Mouse (Mus musculus) frontal cortex, postnatal 10 days (tissue): ENCODE measurements around the gene Gm21974.
A peak's percentile ranks its signal among the peaks of the same experiment; 100 is the strongest.

Source experiments
- DNase-seq, 2 experiments: peaks; one replicate each; pipeline ENCODE4 v3.0.0; 2022; ENCODE audit warnings: low spot score in 2 of 2, mixed read lengths in 1 of 2

Gm21974 gene

GRCm38 (mm10) chr7:127876467-127877348, 18.5 kb downstream of the Gm21974 start, which contains the start of gene Zfp668:
TSS of gene Zfp668 (minus strand) at chr7:127876828.
- DNase-seq = peak; percentile 84 to 88

DNA sequence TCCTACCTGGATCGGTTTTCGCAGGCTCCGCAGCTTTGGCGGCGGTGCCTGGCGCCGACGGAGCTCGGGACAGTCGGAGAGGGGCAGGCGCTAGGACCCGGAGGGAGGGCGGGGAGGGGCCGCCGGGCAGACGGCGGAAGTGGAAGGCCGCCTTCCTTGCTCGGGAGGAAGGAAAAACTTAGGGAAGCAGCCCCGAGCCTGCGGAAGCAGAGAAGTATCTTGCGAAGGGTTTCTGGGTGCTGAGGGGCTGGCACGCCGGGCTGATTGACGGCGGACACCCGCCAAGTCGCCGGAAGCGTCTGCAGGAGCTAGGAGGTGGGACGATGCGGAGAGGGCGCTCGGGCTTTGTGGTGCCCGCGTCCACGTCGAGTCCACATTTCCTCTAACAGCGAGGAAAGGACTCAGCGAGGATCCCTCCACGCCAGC, 19.2 kb downstream of the Gm21974 start, which contains the start of gene Zfp646:
Gene Zfp646, plus strand, starts transcription at position 181 of the 426 bp plus-strand sequence.
- peak in 1 of 2 experiments; percentile 55 for DNase-seq

- DNase-seq = peak; percentile 93 to 94
Observed at GRCm38 (mm10) chr7:127875627-127876001, 19.6 kb downstream of the Gm21974 start.

GRCm38 (mm10) chr7:127874812-127875626, 20.2 kb downstream of the Gm21974 start:
- DNase-seq = no peak

GRCm38 (mm10) chr7:127870136-127870821, 25.0 kb downstream of the Gm21974 start:
- no peak for DNase-seq

- no peak for DNase-seq
Observed at GRCm38 (mm10) chr7:127869149-127869810, 26.0 kb downstream of the Gm21974 start.

DNA sequence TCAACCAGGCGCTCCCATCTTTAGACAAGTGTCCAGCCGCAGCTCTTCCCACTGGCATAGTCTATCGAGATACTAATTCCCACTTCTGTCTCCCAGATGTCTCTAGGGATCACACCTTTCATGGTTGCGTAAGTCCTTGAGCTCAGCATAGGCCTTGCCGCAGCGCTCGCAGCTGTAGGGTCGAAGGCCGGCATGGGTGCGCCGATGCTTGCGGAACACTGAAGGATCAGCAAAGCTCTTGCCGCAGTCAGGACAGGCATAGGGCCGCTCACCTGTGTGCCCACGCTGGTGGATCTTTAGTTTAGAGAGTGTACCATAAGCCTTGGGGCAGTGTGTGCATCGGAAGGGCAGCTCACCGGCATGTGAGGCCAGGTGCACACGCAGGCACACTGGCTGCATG, 27.6 kb downstream of the Gm21974 start:
- no peak for DNase-seq

- no peak for DNase-seq
Observed at GRCm38 (mm10) chr7:127866434-127866833, 28.8 kb downstream of the Gm21974 start.

DNA sequence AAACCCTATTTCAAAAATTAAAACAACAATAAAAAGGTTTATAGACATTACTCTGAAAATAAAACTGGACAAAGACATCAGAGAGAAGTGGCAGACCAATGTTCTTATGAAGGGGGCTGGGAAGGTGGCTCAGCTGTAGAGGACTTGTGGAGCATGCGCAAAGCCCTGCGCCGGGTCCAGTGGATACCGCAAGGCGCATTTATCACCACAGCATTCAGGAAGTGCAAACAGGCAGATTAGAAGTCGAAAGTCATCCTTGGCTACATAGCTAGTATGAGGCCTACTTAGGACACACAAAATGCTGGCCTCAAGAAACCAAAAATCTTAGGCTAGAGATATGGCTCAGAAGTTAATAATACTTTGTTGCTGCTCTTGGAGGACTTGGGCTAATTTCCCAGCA, 37.0 kb downstream of the Gm21974 start:
- DNase-seq = no peak

GRCm38 (mm10) chr7:127850906-127851305, 44.3 kb downstream of the Gm21974 start:
- no peak for DNase-seq

GRCm38 (mm10) chr7:127849973-127850875, 45.0 kb downstream of the Gm21974 start:
- no peak for DNase-seq

DNA sequence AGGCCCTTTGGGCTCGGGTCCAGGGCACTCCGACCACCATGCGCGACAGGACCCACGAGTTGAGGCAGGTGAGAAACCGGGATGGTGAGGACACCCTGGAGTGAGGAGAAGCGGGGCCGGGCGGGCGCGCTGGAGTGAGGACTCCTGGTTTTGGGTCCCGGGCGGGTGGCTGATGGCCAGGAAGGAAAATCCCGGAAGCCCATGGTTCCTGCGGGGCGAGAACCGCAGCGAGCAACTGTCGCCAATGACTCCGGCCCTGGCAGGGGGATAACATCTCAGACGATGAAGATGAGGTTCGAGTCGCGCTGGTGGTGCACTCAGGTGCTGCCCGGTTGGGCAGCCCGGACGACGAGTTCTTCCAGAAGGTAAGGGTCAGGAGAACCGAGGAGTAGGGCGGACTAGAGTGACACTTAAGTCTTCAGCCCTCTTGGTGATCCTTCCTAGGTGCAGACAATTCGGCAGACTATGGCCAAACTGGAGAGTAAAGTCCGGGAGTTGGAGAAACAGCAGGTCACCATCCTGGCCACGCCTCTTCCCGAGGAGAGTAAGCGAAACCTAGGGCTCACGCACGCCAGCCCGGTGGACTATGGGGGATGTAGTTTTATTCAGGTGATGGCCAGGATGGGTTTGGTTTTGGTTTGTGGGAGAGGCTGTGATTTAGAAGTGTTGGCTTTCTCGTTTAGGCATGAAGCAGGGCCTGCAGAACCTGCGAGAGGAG, 53.1 kb downstream of the Gm21974 start:
- peak; percentile 63 to 76 for DNase-seq

- peak; percentile 96 to 98 for DNase-seq
Observed at GRCm38 (mm10) chr7:127841340-127842000, 53.8 kb downstream of the Gm21974 start.

DNA sequence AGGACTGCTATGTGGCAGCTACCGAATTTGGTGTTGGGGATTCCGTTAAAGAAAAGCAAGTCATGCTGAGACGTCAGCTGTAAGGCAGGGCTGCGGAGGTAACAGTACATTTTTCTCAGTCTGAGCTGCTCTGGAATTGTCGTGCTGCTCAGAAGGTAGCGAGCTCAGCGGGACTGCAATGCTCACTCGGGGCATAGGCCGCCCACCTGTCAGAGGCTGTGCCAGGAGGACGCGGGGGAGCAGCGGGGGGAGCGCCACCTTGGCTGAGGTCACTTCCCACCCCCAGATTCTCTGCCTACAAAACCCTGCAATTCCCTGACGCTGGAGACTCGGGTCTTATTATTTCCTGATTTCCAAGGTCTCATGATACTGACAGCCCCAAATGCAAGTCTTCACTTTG, 54.4 kb downstream of the Gm21974 start:
- DNase-seq = peak; percentile 66 to 78

DNA sequence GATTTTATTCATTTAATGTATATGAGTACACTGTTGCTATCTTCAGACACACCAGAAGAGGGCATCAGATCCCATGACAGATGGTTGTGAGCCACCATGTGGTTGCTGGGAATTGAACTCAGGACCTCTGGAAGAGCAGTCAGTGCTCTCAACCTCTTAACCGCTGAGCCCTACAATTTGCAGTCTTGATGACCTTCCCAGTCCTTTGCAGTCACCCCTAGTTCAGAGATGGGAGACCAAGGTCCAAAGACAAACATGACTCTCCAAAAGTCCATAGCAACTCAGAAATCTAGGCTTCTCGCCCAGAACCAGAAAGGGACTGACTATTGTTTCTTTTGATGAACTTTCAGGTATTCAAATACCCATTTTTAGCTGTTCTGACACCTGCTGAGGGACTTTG, 55.2 kb downstream of the Gm21974 start:
- peak in 1 of 2 experiments; percentile 4 for DNase-seq

GRCm38 (mm10) chr7:127837878-127838277, 57.4 kb downstream of the Gm21974 start:
- DNase-seq = peak in 1 of 2 experiments; percentile 4

- no peak for DNase-seq
Observed at GRCm38 (mm10) chr7:127837473-127837872, 57.8 kb downstream of the Gm21974 start.
